Mouse (Mus musculus) lung, adult 2 months (tissue): ENCODE measurements at regions not wholly inside any gene's neighbourhood (a gene's known extent, or its start where the extent isn't known, plus 50 kb on each side); places are given as distances from the start of the nearest gene placed in this dataset.

Experiments
- CTCF ChIP-seq: fragments of 200-500 bp; IDR thresholded peaks from 2 replicates; pipeline ENCODE4 v1.5.1; 2011; ENCODE audit warnings: mild to moderate bottlenecking, low read length, control low read depth; ENCODE audit not compliant: insufficient read depth
- POLR2A ChIP-seq: fragments of 200-500 bp; IDR thresholded peaks from 2 replicates; pipeline ENCODE4 v1.6.1; 2011; ENCODE audit warnings: low read depth, mild to moderate bottlenecking, control low read depth, low read length, borderline replicate concordance; ENCODE audit errors: extremely low read depth

- TF ChIP-seq CTCF: no peak
- no peak for TF ChIP-seq POLR2A
Measured at GRCm38 (mm10) chr5:100279474-100279873, 119.9 kb upstream of the Tmem150c start.
